Mouse (Mus musculus) liver, embryonic 14.5 days (tissue): ENCODE measurements around the gene Nr2c2ap.

Experiments used
- CTCF ChIP-seq: IDR thresholded peaks from 2 replicates; pipeline ENCODE4 v1.5.1; 2016; ENCODE audit warnings: antibody characterized with exemption, low read depth, control low read depth
- EP300 ChIP-seq: IDR thresholded peaks from 2 replicates; pipeline ENCODE4 v1.6.1; 2016; ENCODE audit warnings: antibody characterized with exemption, low read depth

DNA sequence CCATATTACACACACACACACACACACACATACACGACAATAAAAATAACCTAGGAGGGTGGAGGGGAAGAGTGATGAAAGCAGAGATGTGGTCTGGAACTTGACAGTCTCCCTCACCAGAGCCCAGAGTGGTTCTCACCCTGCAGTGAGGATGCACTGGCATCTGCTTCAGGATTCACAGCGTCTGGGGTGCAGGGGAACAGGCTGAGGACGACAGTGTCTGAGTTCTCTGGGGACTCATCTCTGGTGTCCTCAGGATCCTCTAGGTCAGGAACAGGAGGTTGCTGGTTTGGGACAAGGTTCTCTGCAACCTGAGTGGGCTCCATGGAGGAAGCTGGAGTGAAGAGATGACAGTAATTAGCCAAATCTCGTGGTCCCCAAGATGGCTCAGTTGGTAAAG, 6.8 kb downstream of the Nr2c2ap start:
- TF ChIP-seq CTCF (no peak), EP300 (no peak)
